Mouse (Mus musculus): ENCODE data around the gene Cd55.

GRCm38 (mm10) chr1:130422664-130423111 is 39.9 kb downstream of the Cd55 start, which contains the start of gene Cd55b:
- TF ChIP-seq POLR2A (IDR thresholded peaks at IDR 0.05; ENCODE audit: borderline replicate concordance, control insufficient read depth, low read depth, low read length): no peak
- no peak for TF ChIP-seq CTCF (IDR thresholded peaks at IDR 0.05; ENCODE audit: control insufficient read depth, insufficient read depth, low read length)

Measured in bone marrow, adult 2 months (tissue).